ENCODE assay signal across 9 mouse cellular contexts in genomic region chr4:106776998-106777397, GRCm38 (mm10). TPM values are rescaled to one million over a fixed set of nuclear protein-coding genes. Genes with fewer than 3 reads are reported as not detected.
DNase-seq lines count a peak whose midpoint lies in the region; ATAC-seq lines count a peak whose summit lies in the region.
"Had no signal": no experiment of that assay in that cellular context is flagged by ENCODE, and none has a peak within 500 bp of the region (broad histone marks: within the 10 kb centered on the region; RNA-seq: fewer than 3 reads in every experiment).

No protein-coding gene starts in this region.

- no peaks in the 10 kb centered on the region for H3K36me3 ChIP-seq in forebrain, embryonic 16.5 days (ENCODE audit: control insufficient read depth, insufficient read depth)
- no peaks in the 10 kb centered on the region for H3K36me3 ChIP-seq in neural tube, embryonic 13.5 days
- H3K36me3 ChIP-seq in heart, embryonic 12.5 days, result no peaks in the 10 kb centered on the region
- H3K36me3 ChIP-seq: liver, embryonic 15.5 days had no signal

- no peaks in the 10 kb centered on the region for H3K9me3 ChIP-seq in forebrain, embryonic 16.5 days (ENCODE audit: control insufficient read depth, low read length)
- no peaks in the 10 kb centered on the region for H3K9me3 ChIP-seq in neural tube, embryonic 13.5 days
- H3K9me3 ChIP-seq in heart, embryonic 12.5 days (replicated peaks), result no peaks in the 10 kb centered on the region
- H3K9me3 ChIP-seq: liver, embryonic 15.5 days had no signal

- intact Hi-C loops in gastrocnemius, postnatal 14 days (cut with DNase I; ENCODE audit: low total_unique reads), result no loop called here

- no peaks in the 10 kb centered on the region for H3K27me3 ChIP-seq in forebrain, embryonic 16.5 days (replicated peaks; ENCODE audit: control insufficient read depth, insufficient read depth, low read length)
- no peaks in the 10 kb centered on the region for H3K27me3 ChIP-seq in neural tube, embryonic 13.5 days
- no peaks in the 10 kb centered on the region for H3K27me3 ChIP-seq in heart, embryonic 12.5 days (replicated peaks)
- H3K27me3 ChIP-seq: liver, embryonic 15.5 days had no signal

- H3K4me2 ChIP-seq in forebrain, embryonic 16.5 days (ENCODE audit: low read length), result no peak overlapping the region
- H3K4me2 ChIP-seq in neural tube, embryonic 13.5 days, result no peak overlapping the region
- no peak overlapping the region for H3K4me2 ChIP-seq in heart, embryonic 12.5 days
- H3K4me2 ChIP-seq: liver, embryonic 15.5 days had no signal

- H3K4me3 ChIP-seq in forebrain, embryonic 16.5 days (replicated peaks; ENCODE audit: low read length), result no peak overlapping the region
- H3K4me3 ChIP-seq in neural tube, embryonic 13.5 days, result no peak overlapping the region
- no peak overlapping the region for H3K4me3 ChIP-seq in heart, embryonic 12.5 days
- H3K4me3 ChIP-seq: liver, embryonic 15.5 days had no signal

- peak overlapping the region; percentile 53 for H3K27ac ChIP-seq in forebrain, embryonic 16.5 days (ENCODE audit: low read length)
- peak overlapping the region; percentile 77; the same call in 1 of the 2 replicates for H3K27ac ChIP-seq in neural tube, embryonic 13.5 days (replicated peaks)
- H3K27ac ChIP-seq in heart, embryonic 12.5 days (ENCODE audit: poor library complexity, severe bottlenecking), result no peak overlapping the region
- H3K27ac ChIP-seq: liver, embryonic 15.5 days had no signal

- peak; percentile 60 for ATAC-seq in forebrain, embryonic 16.5 days
- peak; percentile 68 for ATAC-seq in neural tube, embryonic 13.5 days (ENCODE audit: low read depth)
- no peak for ATAC-seq in heart, embryonic 12.5 days (ENCODE audit: insufficient number of reproducible peaks, low FRiP score)

- H3K4me1 ChIP-seq in forebrain, embryonic 16.5 days (replicated peaks; ENCODE audit: control insufficient read depth, insufficient read depth, low read length), result peaks cover 20% of the 10 kb centered on the region
- peaks cover 53% of the 10 kb centered on the region for H3K4me1 ChIP-seq in neural tube, embryonic 13.5 days (replicated peaks)
- peaks cover 29% of the 10 kb centered on the region for H3K4me1 ChIP-seq in heart, embryonic 12.5 days (replicated peaks)

- DNase-seq in cerebellum, adult 9-11 months, result peak; percentile 35
- peak; percentile 64 to 67 for DNase-seq in left cerebral cortex, adult 18-20 months (ENCODE audit: low spot score in 2 of 2)
- no peak for DNase-seq in heart, adult 9 months (ENCODE audit: low spot score in 2 of 2)
- no peak for DNase-seq in adrenal gland, adult (ENCODE audit: inconsistent age in 2 of 2, low spot score in 1 of 2)
- DNase-seq in gastrocnemius, postnatal 14 days, result no peak

- H3K9ac ChIP-seq in forebrain, embryonic 16.5 days (replicated peaks; ENCODE audit: low read depth, low read length), result 0 out of 2 replicates have a peak overlapping the region, but pooled peaks have one; percentile 32
- H3K9ac ChIP-seq in neural tube, embryonic 13.5 days, result no peak overlapping the region
- no peak overlapping the region for H3K9ac ChIP-seq in heart, embryonic 12.5 days
- H3K9ac ChIP-seq: liver, embryonic 15.5 days had no signal

- WGBS in forebrain, embryonic 16.5 days, result 16% methylated on average over 3 of the region's 3 CpGs
- WGBS in neural tube, embryonic 13.5 days, result 16% methylated on average over 3 of the region's 3 CpGs
- WGBS in heart, embryonic 12.5 days, result 55% methylated on average over 3 of the region's 3 CpGs

RNA-seq across cellular contexts. Expression of gene Acot11, which starts 27.8 kb away (rescaled TPM):
- polyA plus RNA-seq in forebrain, embryonic 16.5 days (2015; fragmentation: Nextera tagmentation; extraction: Ambion mirVana), result 1.1 and 1.5 TPM in 2 replicates
- 10 to 100 TPM; 35.0 to 57.5 TPM for total RNA-seq in left cerebral cortex, adult 18-20 months (2021)
- 1.5 and 1.7 TPM in 2 replicates for polyA plus RNA-seq in neural tube, embryonic 13.5 days (2015; fragmentation: Nextera tagmentation; extraction: Ambion mirVana)
- total RNA-seq in gastrocnemius, postnatal 14 days (2021), result 10 to 100 TPM in 1 of 2 experiments, 1 to 10 TPM in 1; 8.4 to 15.9 TPM
- 4.1 and 5.6 TPM in 2 replicates for polyA plus RNA-seq in heart, embryonic 12.5 days (2016; fragmentation: Nextera tagmentation; extraction: Ambion mirVana)

RNA-seq across cellular contexts. Expression of gene Fam151a, which starts 43.3 kb away (rescaled TPM):
- not detected in 2 replicates for polyA plus RNA-seq in forebrain, embryonic 16.5 days (2015; fragmentation: Nextera tagmentation; extraction: Ambion mirVana)
- total RNA-seq in left cerebral cortex, adult 18-20 months (2021), result not detected
- not detected in 2 replicates for polyA plus RNA-seq in neural tube, embryonic 13.5 days (2015; fragmentation: Nextera tagmentation; extraction: Ambion mirVana)
- not detected for total RNA-seq in gastrocnemius, postnatal 14 days (2021)
- polyA plus RNA-seq in heart, embryonic 12.5 days (2016; fragmentation: Nextera tagmentation; extraction: Ambion mirVana), result 0.13 TPM in 1 of 2 replicates, not detected in the other
- polyA plus RNA-seq: liver, embryonic 15.5 days had no signal

RNA-seq across cellular contexts. Expression of gene Mroh7, which starts 46.3 kb away (rescaled TPM):
- polyA plus RNA-seq in forebrain, embryonic 16.5 days (2015; fragmentation: Nextera tagmentation; extraction: Ambion mirVana), result 0.29 and 0.38 TPM in 2 replicates
- total RNA-seq in left cerebral cortex, adult 18-20 months (2021), result 1 to 10 TPM; 4.2 to 5.4 TPM
- polyA plus RNA-seq in neural tube, embryonic 13.5 days (2015; fragmentation: Nextera tagmentation; extraction: Ambion mirVana), result 0.54 and 0.61 TPM in 2 replicates
- total RNA-seq in gastrocnemius, postnatal 14 days (2021), result under 1 TPM; 0.31 to 0.35 TPM
- 0.35 and 0.80 TPM in 2 replicates for polyA plus RNA-seq in heart, embryonic 12.5 days (2016; fragmentation: Nextera tagmentation; extraction: Ambion mirVana)

Comparison
In these comparisons a context has a peak if more than half of its experiments do, and no peak if none do; other contexts are left out.
1. DNase-seq: peak in cerebellum, adult 9-11 months (single experiment) and left cerebral cortex, adult 18-20 months (2 of 2); none in heart, adult 9 months (0 of 2), adrenal gland, adult (0 of 2) and gastrocnemius, postnatal 14 days (single experiment).